Mouse (Mus musculus) kidney, postnatal 0 days (tissue): ENCODE results near the gene Olfr1347. TPM values are rescaled to one million over a fixed set of nuclear protein-coding genes. Genes with fewer than 3 reads are reported as not detected.
A peak's percentile ranks its signal among the peaks of the same experiment; 100 is the strongest.

Experiments used
- ATAC-seq: fragments of 200-750 bp; cut with Nextera tagmentation; replicated peaks from 2 replicates; pipeline ENCODE4 v1.8.0; 2017; ENCODE audit warnings: low read depth, moderate number of reproducible peaks, moderate TSS enrichment, moderate library complexity; ENCODE audit not compliant: low FRiP score
- DNase-seq: peaks from one replicate; pipeline ENCODE4 v3.0.0-alpha.2; 2016; ENCODE audit warnings: low spot score
- H3K27ac ChIP-seq: fragments of 300-500 bp; sonication (generic); 2 replicates; pipeline ENCODE4 v1.5.1; 2014; ENCODE audit warnings: mild to moderate bottlenecking
- H3K27me3 ChIP-seq: fragments of 300-500 bp; sonication (generic); 2 replicates; pipeline ENCODE4 v1.6.1; 2014; ENCODE audit warnings: low read length, mixed read lengths; ENCODE audit not compliant: insufficient read depth
- H3K36me3 ChIP-seq: fragments of 300-500 bp; sonication (generic); 2 replicates; pipeline ENCODE4 v1.6.1; 2014; ENCODE audit warnings: low read length, mixed read lengths; ENCODE audit not compliant: insufficient read depth
- H3K4me1 ChIP-seq: fragments of 300-500 bp; sonication (generic); replicated peaks from 2 replicates; pipeline ENCODE4 v1.6.1; 2014; ENCODE audit warnings: antibody characterized with exemption, low read length, mixed read lengths; ENCODE audit not compliant: insufficient read depth
- H3K4me2 ChIP-seq: fragments of 300-500 bp; sonication (generic); 2 replicates; pipeline ENCODE4 v1.6.1; 2014; ENCODE audit warnings: mild to moderate bottlenecking, low read length, moderate library complexity, mixed read lengths
- H3K4me3 ChIP-seq: fragments of 300-500 bp; sonication (generic); replicated peaks from 2 replicates; pipeline ENCODE4 v1.5.1; 2014; ENCODE audit warnings: low read depth, low read length
- H3K9ac ChIP-seq: fragments of 300-500 bp; sonication (generic); 2 replicates; pipeline ENCODE4 v1.6.1; 2014; ENCODE audit warnings: low read depth, low read length
- H3K9me3 ChIP-seq: fragments of 300-500 bp; sonication (generic); replicated peaks from 2 replicates; pipeline ENCODE4 v1.6.1; 2016; ENCODE audit warnings: low read length, inconsistent platforms, mixed read lengths
- CTCF ChIP-seq: IDR thresholded peaks from 2 replicates; pipeline ENCODE4 v1.5.1; 2016; ENCODE audit warnings: antibody characterized with exemption, low read depth, mild to moderate bottlenecking, moderate library complexity
- WGBS: fragments of 180-500 bp; shearing (Covaris S2); extraction: QIAGEN DNeasy Blood & Tissue Kit; methylation state at CpG from one replicate; pipeline ENCODE4 v1.1.7; 2014; 5-methylcytosine and 5-hydroxymethylcytosine counted together
- polyA plus RNA-seq: library from polyadenylated mRNA; unstranded; fragments of >200 nt; fragmentation: Nextera tagmentation; extraction: Ambion mirVana; gene quantifications from 2 replicates; pipeline ENCODE4 v1.2.1, GENCODE M21; 2015

Gene Olfr1347
- polyA plus RNA-seq, 1 experiment from 2014 or later, result not detected

DNA sequence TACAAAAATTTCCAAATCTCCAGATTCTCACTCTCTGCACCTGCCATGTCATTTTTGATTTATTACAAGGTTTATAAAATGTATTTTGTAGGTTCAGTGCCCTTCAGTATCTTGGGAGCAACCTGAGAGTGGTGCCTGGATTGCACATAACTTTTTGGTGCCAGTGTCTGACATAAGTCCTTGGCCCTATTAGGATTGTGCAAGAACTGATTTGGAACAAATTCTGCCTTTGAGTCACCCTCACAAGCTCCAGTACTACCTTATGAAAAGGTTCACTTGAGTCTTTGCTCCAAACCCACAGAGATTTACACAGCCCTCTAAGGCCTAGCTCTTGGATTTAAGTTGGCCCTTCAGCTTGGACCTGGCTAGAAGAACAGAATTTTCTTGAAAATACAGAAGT lies 32.6 kb downstream of the Olfr1347 start, which contains the start of gene Olfr1346:
Olfr1346 (plus strand) TSS at position 151 of the 400 bp plus-strand sequence.
- Histone ChIP-seq H3K27me3 (no peaks in the 10 kb centered on the region), H3K4me1 (no peaks in the 10 kb centered on the region), H3K4me3 (no peak within 1 kb of the TSS), H3K9ac (no peak within 1 kb of the TSS), H3K4me2 (no peak within 1 kb of the TSS), H3K36me3 (no peaks in the 10 kb centered on the region), H3K27ac (no peak within 1 kb of the TSS), H3K9me3 (no peaks in the 10 kb centered on the region)
- DNase-seq, result no peak
- no peak for ATAC-seq
- TF ChIP-seq CTCF, result no peak

DNA sequence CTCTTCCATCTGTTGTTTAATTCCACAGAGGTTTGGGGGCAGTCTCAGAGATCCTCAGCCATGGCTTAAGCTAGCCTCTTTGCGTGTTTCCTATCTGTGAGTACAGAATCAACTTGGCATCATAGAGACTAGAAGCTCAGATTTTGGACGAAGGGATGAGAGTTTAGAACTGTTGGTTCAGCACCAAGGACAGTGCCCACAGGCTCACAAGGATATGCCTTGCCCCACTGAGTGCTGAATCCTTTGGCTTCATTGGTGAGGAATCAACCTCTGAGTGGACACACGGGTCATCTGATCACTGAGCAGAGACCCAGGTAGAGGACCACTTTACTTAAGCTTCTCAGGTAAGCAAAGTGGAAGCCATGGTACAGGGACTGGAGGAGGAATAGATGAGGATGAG lies 43.2 kb downstream of the Olfr1347 start:
- no peak for ATAC-seq
- WGBS, result 54% methylated on average over 3 of the region's 3 CpGs

GRCm38 (mm10) chr7:6455868-6456267 lies 43.7 kb downstream of the Olfr1347 start, which contains the start of gene Olfr1336:
Gene Olfr1336, plus strand, starts transcription at chr7:6456168.
- no peak for TF ChIP-seq CTCF
- no peaks in the 10 kb centered on the region for H3K27me3 ChIP-seq
- H3K27ac ChIP-seq, result no peak within 1 kb of the TSS
- H3K4me3 ChIP-seq, result no peak within 1 kb of the TSS
- H3K36me3 ChIP-seq, result no peaks in the 10 kb centered on the region
- H3K9me3 ChIP-seq, result no peaks in the 10 kb centered on the region
- DNase-seq (no peak), ATAC-seq (no peak)
- H3K4me1 ChIP-seq, result no peaks in the 10 kb centered on the region
- H3K9ac ChIP-seq, result no peak within 1 kb of the TSS
- H3K4me2 ChIP-seq, result no peak within 1 kb of the TSS

More for the DNA sequence above, 43.2 kb downstream of the Olfr1347 start:
- no peaks in the 10 kb centered on the region for H3K4me1 ChIP-seq
- H3K9me3 ChIP-seq, result no peaks in the 10 kb centered on the region
- no peaks in the 10 kb centered on the region for H3K27me3 ChIP-seq
- no peak overlapping the region for H3K27ac ChIP-seq
- TF ChIP-seq CTCF, result no peak
- H3K9ac ChIP-seq, result no peak overlapping the region
- no peak overlapping the region for H3K4me3 ChIP-seq
- H3K36me3 ChIP-seq, result no peaks in the 10 kb centered on the region
- DNase-seq, result peak; percentile 8
- no peak overlapping the region for H3K4me2 ChIP-seq

DNA sequence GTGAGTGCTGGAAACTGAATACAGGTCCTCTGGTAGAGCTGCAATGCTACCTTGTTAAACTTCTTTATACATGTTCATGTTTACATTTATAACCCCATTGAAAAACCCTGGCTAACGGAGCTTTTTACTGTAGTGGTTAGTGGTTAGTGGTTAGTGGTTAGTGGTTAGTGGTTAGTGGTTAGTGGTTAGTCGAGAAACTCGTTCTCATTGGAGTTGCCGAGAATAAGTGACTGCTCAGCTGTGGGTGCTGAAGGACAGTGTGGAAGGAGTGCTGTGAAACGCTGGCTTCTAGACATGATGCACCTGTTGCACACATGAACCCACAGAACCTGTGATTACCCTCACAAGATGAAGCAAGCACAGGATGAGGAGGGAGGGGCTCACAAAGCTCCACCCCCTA lies 51.8 kb downstream of the Olfr1347 start:
- no peak overlapping the region for H3K27ac ChIP-seq
- no peak overlapping the region for H3K4me2 ChIP-seq
- no peaks in the 10 kb centered on the region for H3K36me3 ChIP-seq
- no peak overlapping the region for H3K4me3 ChIP-seq
- ATAC-seq (no peak), DNase-seq (no peak)
- no peaks in the 10 kb centered on the region for H3K4me1 ChIP-seq
- H3K9ac ChIP-seq, result no peak overlapping the region
- no peak for TF ChIP-seq CTCF
- 84% methylated on average over 5 of the region's 5 CpGs for WGBS
- no peaks in the 10 kb centered on the region for H3K27me3 ChIP-seq
- no peaks in the 10 kb centered on the region; the same call in 1 of the 2 replicates for H3K9me3 ChIP-seq

DNA sequence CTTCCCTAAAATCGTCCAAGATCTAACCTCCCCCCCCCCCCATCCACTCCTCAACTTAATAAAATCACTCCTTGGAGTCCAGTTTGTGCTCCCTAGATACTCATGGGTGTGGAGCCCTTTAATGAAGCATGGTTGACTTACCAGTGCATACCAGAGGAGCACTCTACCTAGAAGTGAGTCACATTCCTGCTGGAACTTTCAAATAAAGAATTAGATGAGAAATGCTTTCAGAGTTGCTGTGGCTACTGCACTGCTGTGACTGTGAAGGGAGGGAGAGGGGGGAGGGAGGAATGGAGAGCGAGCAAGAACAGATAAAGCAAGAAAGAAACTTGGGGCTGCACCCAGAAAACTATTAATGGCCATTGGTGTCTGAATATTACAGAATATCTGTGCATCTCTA lies 58.4 kb downstream of the Olfr1347 start:
- 61% methylated on average over 2 of the region's 2 CpGs for WGBS
- no peak for DNase-seq
- ATAC-seq, result 0 out of 2 replicates have a peak, but pooled peaks have one; percentile 33
- Histone ChIP-seq H3K4me2 (no peak overlapping the region), H3K4me1 (no peaks in the 10 kb centered on the region), H3K9me3 (no peaks in the 10 kb centered on the region), H3K27me3 (no peaks in the 10 kb centered on the region), H3K36me3 (no peaks in the 10 kb centered on the region), H3K4me3 (no peak overlapping the region), H3K27ac (no peak overlapping the region), H3K9ac (no peak overlapping the region)
- no peak for TF ChIP-seq CTCF

- Histone ChIP-seq H3K27me3 (no peaks in the 10 kb centered on the region), H3K36me3 (no peaks in the 10 kb centered on the region), H3K27ac (no peak within 1 kb of the TSS), H3K4me3 (no peak within 1 kb of the TSS), H3K4me1 (no peaks in the 10 kb centered on the region), H3K9ac (no peak within 1 kb of the TSS), H3K4me2 (no peak within 1 kb of the TSS), H3K9me3 (no peaks in the 10 kb centered on the region)
- TF ChIP-seq CTCF, result no peak
- DNase-seq, result no peak
- WGBS, result 67% methylated on average over 3 of the region's 3 CpGs
- no peak for ATAC-seq
Measured at GRCm38 (mm10) chr7:6438388-6438787, 61.2 kb downstream of the Olfr1347 start, which contains the start of gene Olfr1344. Gene Olfr1344, plus strand, starts transcription at chr7:6438688.

Other genes starting within 250 kb of the Olfr1347 start
- gene Epp13, start 247.0 kb downstream of the Olfr1347 start, polyA plus RNA-seq, result not detected in 2 replicates
- 4.8 and 4.9 TPM in 2 replicates for gene Zfp667, start 213.2 kb downstream of the Olfr1347 start, polyA plus RNA-seq
- gene Zfp583, start 168.5 kb downstream of the Olfr1347 start, polyA plus RNA-seq, result 3.2 and 4.2 TPM in 2 replicates
- gene Gm3854, start 156.0 kb downstream of the Olfr1347 start, polyA plus RNA-seq, result 0.39 and 0.64 TPM in 2 replicates
- gene Zfp78, start 136.5 kb downstream of the Olfr1347 start, polyA plus RNA-seq, result 1.4 and 2.0 TPM in 2 replicates
- 6.2 and 7.4 TPM in 2 replicates for gene Zfp28, start 116.5 kb downstream of the Olfr1347 start, polyA plus RNA-seq
- gene Smim17, start 101.0 kb downstream of the Olfr1347 start, polyA plus RNA-seq, result not detected in 2 replicates
- gene Gm20715, start 89.5 kb downstream of the Olfr1347 start, polyA plus RNA-seq, result not detected in 2 replicates
- gene Olfr1344, start 61.1 kb downstream of the Olfr1347 start, polyA plus RNA-seq, result not detected in 2 replicates
- gene Olfr1336, start 43.6 kb downstream of the Olfr1347 start, polyA plus RNA-seq, result not detected in 2 replicates
- not detected in 2 replicates for gene Olfr1346, start 32.7 kb downstream of the Olfr1347 start, polyA plus RNA-seq
- not detected in 2 replicates for gene Olfr5, start 12.8 kb downstream of the Olfr1347 start, polyA plus RNA-seq
- not detected in 2 replicates for gene Olfr1348, start 9.0 kb upstream of the Olfr1347 start, polyA plus RNA-seq
- gene Olfr1349, start 23.2 kb upstream of the Olfr1347 start, polyA plus RNA-seq, result not detected in 2 replicates
- not detected in 2 replicates for gene Olfr1350, start 65.1 kb upstream of the Olfr1347 start, polyA plus RNA-seq
- 2.6 and 2.8 TPM in 2 replicates for gene Zim1, start 196.7 kb upstream of the Olfr1347 start, polyA plus RNA-seq
- 73.5 and 75.8 TPM in 2 replicates for gene Peg3, start 230.7 kb upstream of the Olfr1347 start, polyA plus RNA-seq
- gene Usp29, start 230.8 kb upstream of the Olfr1347 start, polyA plus RNA-seq, result 1.6 and 1.7 TPM in 2 replicates